Mouse (Mus musculus): Measurements from ENCODE around the gene Ginm1. TPM values are rescaled to one million over a fixed set of nuclear protein-coding genes. Genes with fewer than 3 reads are reported as not detected.

The Ginm1 gene
- 60.1 TPM for polyA plus RNA-seq (2015; fragmentation: Illumina TruSeq; extraction: RNeasy Lipid Tissue Mini Kit (QIAGEN cat#74804); ENCODE audit: insufficient read depth, low replicate concordance)

GRCm38 (mm10) chr10:7792751-7793385, at the start of gene Ginm1, which contains the start of gene Ppil4:
Ginm1 (minus strand) TSS chr10:7792824.
Ppil4 (plus strand) TSS chr10:7792891.

GRCm38 (mm10) chr10:7832171-7832676, 39.6 kb upstream of the Ginm1 start, which contains the start of gene Zc3h12d:
Zc3h12d (plus strand) TSS chr10:7832470.

GRCm38 (mm10) chr10:7725751-7726500, 66.7 kb downstream of the Ginm1 start, which contains the start of gene Katna1:
Katna1 (plus strand) TSS chr10:7726000.

Other genes with a start within 250 kb of the Ginm1 start
- 1.9 TPM for gene Lrp11, start 203.0 kb downstream of the Ginm1 start, polyA plus RNA-seq (2015; fragmentation: Illumina TruSeq; extraction: RNeasy Lipid Tissue Mini Kit (QIAGEN cat#74804); ENCODE audit: insufficient read depth, low replicate concordance)
- 28.4 TPM for gene Nup43, start 125.3 kb downstream of the Ginm1 start, polyA plus RNA-seq (2015; fragmentation: Illumina TruSeq; extraction: RNeasy Lipid Tissue Mini Kit (QIAGEN cat#74804); ENCODE audit: insufficient read depth, low replicate concordance)
- 73.1 TPM for gene Pcmt1, start 111.7 kb downstream of the Ginm1 start, polyA plus RNA-seq (2015; fragmentation: Illumina TruSeq; extraction: RNeasy Lipid Tissue Mini Kit (QIAGEN cat#74804); ENCODE audit: insufficient read depth, low replicate concordance)
- 32.0 TPM for gene Lats1, start 111.6 kb downstream of the Ginm1 start, polyA plus RNA-seq (2015; fragmentation: Illumina TruSeq; extraction: RNeasy Lipid Tissue Mini Kit (QIAGEN cat#74804); ENCODE audit: insufficient read depth, low replicate concordance)
- gene Katna1, start 66.8 kb downstream of the Ginm1 start, polyA plus RNA-seq (2015; fragmentation: Illumina TruSeq; extraction: RNeasy Lipid Tissue Mini Kit (QIAGEN cat#74804); ENCODE audit: insufficient read depth, low replicate concordance): 54.5 TPM
- 72.2 TPM for gene Ppil4, start 67 bp upstream of the Ginm1 start, polyA plus RNA-seq (2015; fragmentation: Illumina TruSeq; extraction: RNeasy Lipid Tissue Mini Kit (QIAGEN cat#74804); ENCODE audit: insufficient read depth, low replicate concordance)
- 55.3 TPM for gene Zc3h12d, start 39.6 kb upstream of the Ginm1 start, polyA plus RNA-seq (2015; fragmentation: Illumina TruSeq; extraction: RNeasy Lipid Tissue Mini Kit (QIAGEN cat#74804); ENCODE audit: insufficient read depth, low replicate concordance)
- 132 TPM for gene Tab2, start 163.4 kb upstream of the Ginm1 start, polyA plus RNA-seq (2015; fragmentation: Illumina TruSeq; extraction: RNeasy Lipid Tissue Mini Kit (QIAGEN cat#74804); ENCODE audit: insufficient read depth, low replicate concordance)